Mouse (Mus musculus) neural tube, embryonic 13.5 days (tissue): ENCODE results near the gene Kcnj14. TPM values are rescaled to one million over a fixed set of nuclear protein-coding genes. Genes with fewer than 3 reads are reported as not detected.

Source experiments
- ATAC-seq: fragments of 200-750 bp; cut with Nextera tagmentation; 2 replicates; pipeline ENCODE4 v1.8.0; 2017; ENCODE audit warnings: low read depth, mild to moderate bottlenecking, moderate TSS enrichment, moderate library complexity
- H3K27ac ChIP-seq: fragments of 300-500 bp; sonication (generic); replicated peaks from 2 replicates; pipeline ENCODE4 v1.5.1; 2015; ENCODE audit warnings: moderate library complexity, mild to moderate bottlenecking, inconsistent platforms
- H3K27me3 ChIP-seq: fragments of 300-500 bp; sonication (generic); 2 replicates; pipeline ENCODE4 v1.6.1; 2015; ENCODE audit warnings: mild to moderate bottlenecking, inconsistent platforms
- H3K36me3 ChIP-seq: fragments of 300-500 bp; sonication (generic); 2 replicates; pipeline ENCODE4 v1.6.1; 2015; ENCODE audit warnings: mild to moderate bottlenecking, inconsistent platforms
- H3K4me1 ChIP-seq: fragments of 300-500 bp; sonication (generic); replicated peaks from 2 replicates; pipeline ENCODE4 v1.6.1; 2015; ENCODE audit warnings: inconsistent platforms
- H3K4me2 ChIP-seq: fragments of 300-500 bp; sonication (generic); 2 replicates; pipeline ENCODE4 v1.6.1; 2015; ENCODE audit warnings: inconsistent platforms, mild to moderate bottlenecking, moderate library complexity
- H3K4me3 ChIP-seq: fragments of 300-500 bp; sonication (generic); 2 replicates; pipeline ENCODE4 v1.5.1; 2015; ENCODE audit warnings: mild to moderate bottlenecking, inconsistent platforms
- H3K9ac ChIP-seq: fragments of 300-500 bp; sonication (generic); 2 replicates; pipeline ENCODE4 v1.6.1; 2015; ENCODE audit warnings: moderate library complexity, mild to moderate bottlenecking, inconsistent platforms
- H3K9me3 ChIP-seq: fragments of 300-500 bp; sonication (generic); 2 replicates; pipeline ENCODE4 v1.6.1; 2016; ENCODE audit warnings: inconsistent platforms
- WGBS: fragments of 180-500 bp; shearing (Covaris S2); methylation state at CpG from one replicate; pipeline ENCODE4 v1.1.7; 2015; 5-methylcytosine and 5-hydroxymethylcytosine counted together
- polyA plus RNA-seq: library from polyadenylated mRNA; unstranded; fragments of >200 nt; fragmentation: Nextera tagmentation; extraction: Ambion mirVana; gene quantifications from 2 replicates; pipeline ENCODE4 v1.2.1, GENCODE M21; 2015

Kcnj14 gene
- polyA plus RNA-seq, 1 experiment from 2014 or later = 0.93 TPM

DNA sequence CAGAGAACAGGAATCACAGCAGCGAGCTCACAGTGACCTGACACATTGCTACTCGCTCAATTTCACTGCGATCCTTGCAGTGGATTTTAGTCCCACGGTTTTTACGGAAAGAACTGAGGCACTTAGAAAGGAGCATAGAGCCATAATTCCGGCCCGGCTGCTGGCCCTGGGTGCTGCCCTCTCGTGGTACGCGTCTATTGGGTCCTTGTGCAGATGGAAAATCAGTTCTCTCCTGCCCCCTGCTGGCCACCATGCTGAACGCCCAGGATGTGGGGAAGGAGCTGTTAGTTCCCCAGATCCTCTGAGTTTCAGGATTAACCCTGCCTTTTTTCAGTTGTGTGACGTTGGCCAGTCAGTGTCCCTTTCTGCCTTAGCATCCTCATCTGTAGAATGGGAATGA is 23.2 kb downstream of the Kcnj14 start:
- Histone ChIP-seq H3K9ac (no peak overlapping the region), H3K27ac (no peak overlapping the region), H3K4me2 (peak overlapping the region; percentile 24), H3K4me1 (peaks cover 30% of the 10 kb centered on the region), H3K4me3 (no peak overlapping the region), H3K36me3 (peaks cover 75% of the 10 kb centered on the region), H3K9me3 (no peaks in the 10 kb centered on the region), H3K27me3 (peaks cover 14% of the 10 kb centered on the region)
- 2% methylated on average over 12 of the region's 12 CpGs for WGBS
- ATAC-seq = peak; percentile 60

DNA sequence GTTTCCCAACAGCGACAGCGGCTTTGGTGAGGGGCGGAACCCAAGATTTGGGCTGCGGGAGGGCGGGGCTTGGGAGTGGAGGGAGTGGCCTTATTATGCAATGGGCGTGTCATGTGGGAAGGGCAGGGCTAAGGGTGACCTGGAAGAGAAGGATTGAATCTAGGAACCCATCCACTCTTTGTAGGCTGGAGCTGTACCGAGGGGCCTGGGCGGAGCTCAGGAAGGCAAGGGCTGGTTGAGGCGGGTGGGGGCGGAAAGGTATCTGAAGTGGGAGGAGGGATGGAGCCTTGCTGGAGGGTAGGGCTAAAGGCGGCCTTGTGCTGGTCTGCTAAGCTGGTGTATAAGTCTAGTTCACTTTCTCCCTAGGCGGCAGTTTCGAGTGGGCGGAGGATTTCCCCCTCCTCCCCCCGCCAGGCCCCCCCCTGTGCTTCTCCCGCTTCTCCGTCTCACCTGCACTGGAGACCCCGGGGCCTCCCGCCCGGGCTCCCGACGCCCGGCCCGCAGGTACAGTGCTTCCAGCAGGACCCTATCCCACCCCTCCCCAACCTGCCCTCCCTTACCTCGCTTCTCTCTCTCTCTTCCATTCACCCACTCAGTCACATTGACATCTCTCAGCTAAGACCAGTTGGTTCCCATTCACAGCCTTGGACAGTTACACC is 23.9 kb downstream of the Kcnj14 start:
- Histone ChIP-seq H3K27ac (no peak overlapping the region), H3K4me3 (no peak overlapping the region), H3K4me2 (peak overlapping the region; percentile 24), H3K9ac (no peak overlapping the region), H3K27me3 (peaks cover 21% of the 10 kb centered on the region), H3K36me3 (peaks cover 76% of the 10 kb centered on the region), H3K9me3 (no peaks in the 10 kb centered on the region), H3K4me1 (peaks cover 23% of the 10 kb centered on the region)
- WGBS = 20% methylated on average over 16 of the region's 25 CpGs
- peak; percentile 6; the same call in 1 of the 2 replicates for ATAC-seq

DNA sequence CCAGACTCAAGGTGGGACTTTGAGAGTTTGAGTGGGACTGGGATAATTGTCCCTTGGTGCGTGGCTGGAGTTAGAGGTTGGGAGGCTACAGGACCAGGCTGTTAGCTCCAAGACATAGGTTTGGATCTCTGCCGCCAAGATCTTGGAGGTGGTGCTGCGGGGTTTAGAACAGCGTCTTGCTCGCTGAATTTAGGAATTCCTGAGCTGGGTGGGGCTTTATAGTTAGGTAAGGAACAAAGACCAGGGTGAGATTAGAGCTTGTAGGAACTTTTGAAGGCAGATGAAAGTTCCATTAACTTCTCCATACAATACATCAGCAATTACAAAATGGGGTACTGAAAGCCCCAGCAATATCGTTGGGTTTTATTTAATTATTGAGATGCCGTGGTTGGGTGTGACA is 24.6 kb downstream of the Kcnj14 start:
- H3K36me3 ChIP-seq = peaks cover 83% of the 10 kb centered on the region
- peaks cover 27% of the 10 kb centered on the region for H3K27me3 ChIP-seq
- no peak for ATAC-seq
- H3K4me3 ChIP-seq = no peak overlapping the region
- no peak overlapping the region for H3K27ac ChIP-seq
- no peaks in the 10 kb centered on the region for H3K9me3 ChIP-seq
- no peak overlapping the region for H3K4me2 ChIP-seq
- peaks cover 23% of the 10 kb centered on the region for H3K4me1 ChIP-seq
- no peak overlapping the region for H3K9ac ChIP-seq
- 41% methylated on average over 7 of the region's 7 CpGs for WGBS

DNA sequence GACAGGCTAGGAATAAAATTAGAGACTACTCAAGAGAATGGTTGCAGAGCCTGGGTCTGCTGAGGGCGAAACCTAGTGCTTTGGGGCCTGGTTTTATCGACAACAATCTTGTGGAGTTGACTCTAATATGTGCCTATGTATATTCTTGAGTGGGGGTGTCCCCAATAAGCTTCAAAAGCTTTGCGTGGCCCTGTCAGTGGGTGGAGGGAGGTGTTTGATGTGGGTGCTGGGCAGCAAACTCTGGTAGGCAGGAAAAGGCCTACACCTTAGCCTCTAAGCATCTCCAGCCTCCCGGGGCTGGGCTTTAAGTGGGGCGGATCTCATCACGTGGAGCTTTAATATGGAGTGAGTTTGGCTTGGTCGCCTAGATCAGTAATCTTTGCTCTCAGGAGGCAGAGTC is 25.7 kb downstream of the Kcnj14 start:
- Histone ChIP-seq H3K9ac (no peak overlapping the region), H3K4me1 (peaks cover 23% of the 10 kb centered on the region), H3K9me3 (no peaks in the 10 kb centered on the region), H3K4me3 (no peak overlapping the region), H3K27ac (no peak overlapping the region), H3K36me3 (peaks cover 88% of the 10 kb centered on the region), H3K27me3 (peaks cover 38% of the 10 kb centered on the region), H3K4me2 (peak overlapping the region; percentile 56)
- 57% methylated on average over 7 of the region's 7 CpGs for WGBS
- no peak for ATAC-seq

DNA sequence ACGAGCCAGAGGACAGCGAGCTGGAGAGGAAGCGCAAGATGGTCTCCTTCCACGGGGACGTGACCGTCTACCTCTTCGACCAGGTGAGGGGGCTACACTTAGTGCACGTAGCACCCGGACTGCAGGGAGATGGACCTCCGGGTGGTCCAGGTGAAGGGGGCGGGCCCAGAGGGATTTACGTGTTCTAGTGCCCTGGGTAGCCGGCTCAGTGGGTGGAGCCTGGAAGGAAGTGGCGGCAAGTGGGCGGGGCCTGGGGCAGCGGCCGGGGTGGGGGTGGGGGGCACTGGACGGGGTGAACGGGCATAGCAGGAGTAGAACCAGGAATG is 26.1 kb downstream of the Kcnj14 start:
- H3K27me3 ChIP-seq = peaks cover 41% of the 10 kb centered on the region

DNA sequence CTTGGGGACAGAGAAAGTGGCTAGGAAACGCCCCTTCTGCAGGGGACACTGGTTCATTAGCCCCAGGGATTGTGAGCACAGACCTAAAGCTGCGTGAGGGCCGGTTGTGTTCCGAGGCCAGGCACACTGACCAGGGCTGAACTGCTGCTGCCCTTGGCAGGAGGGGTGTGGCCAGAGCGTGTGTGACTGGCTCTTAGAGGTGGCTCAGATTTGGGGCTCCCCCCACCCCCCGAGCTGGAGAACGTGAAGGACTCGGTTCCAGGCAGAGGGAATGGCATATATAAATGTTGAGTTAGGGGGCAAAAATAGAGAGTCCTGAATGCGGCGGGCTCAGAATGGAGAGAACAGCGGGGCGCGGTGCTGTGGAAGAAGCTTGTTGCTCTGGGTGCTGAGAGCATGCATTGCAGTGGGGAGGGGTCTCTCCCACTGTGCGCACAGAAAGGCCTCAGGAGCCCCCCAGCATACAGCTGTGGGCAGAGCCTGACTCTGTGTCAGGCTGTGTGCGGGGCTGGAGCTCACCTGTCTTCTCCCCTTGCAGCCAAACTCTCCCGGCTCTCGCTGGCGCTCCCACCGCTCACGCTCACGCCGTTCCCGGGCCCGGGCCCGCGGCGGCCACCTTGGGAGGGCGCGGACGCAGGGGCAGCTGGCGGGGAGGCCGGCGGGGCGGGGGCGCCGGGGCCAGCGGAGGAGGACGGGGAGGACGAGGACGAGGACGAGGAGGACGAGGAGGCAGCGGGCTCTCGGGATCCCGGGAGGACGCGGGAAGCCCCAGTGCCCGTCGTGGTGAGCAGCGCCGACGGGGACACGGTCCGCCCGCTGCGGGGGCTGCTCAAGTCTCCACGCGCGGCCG is 26.7 kb downstream of the Kcnj14 start:
- peaks cover 41% of the 10 kb centered on the region for H3K27me3 ChIP-seq
- peak overlapping the region; percentile 68 for H3K9ac ChIP-seq
- peak overlapping the region; percentile 33 for H3K4me3 ChIP-seq
- peaks cover 88% of the 10 kb centered on the region for H3K36me3 ChIP-seq
- peak overlapping the region; percentile 56 for H3K4me2 ChIP-seq
- H3K4me1 ChIP-seq = peaks cover 23% of the 10 kb centered on the region
- H3K9me3 ChIP-seq = no peaks in the 10 kb centered on the region
- 1% methylated on average over 60 of the region's 60 CpGs for WGBS
- no peak overlapping the region for H3K27ac ChIP-seq
- no peak for ATAC-seq

More for the DNA sequence above, 26.1 kb downstream of the Kcnj14 start:
- H3K27ac ChIP-seq = no peak overlapping the region
- 3% methylated on average over 19 of the region's 19 CpGs for WGBS
- no peaks in the 10 kb centered on the region for H3K9me3 ChIP-seq
- peak overlapping the region; percentile 68 for H3K9ac ChIP-seq
- H3K4me3 ChIP-seq = peak overlapping the region; percentile 33
- ATAC-seq = no peak
- H3K4me1 ChIP-seq = peaks cover 23% of the 10 kb centered on the region
- H3K4me2 ChIP-seq = peak overlapping the region; percentile 56
- peaks cover 88% of the 10 kb centered on the region for H3K36me3 ChIP-seq

DNA sequence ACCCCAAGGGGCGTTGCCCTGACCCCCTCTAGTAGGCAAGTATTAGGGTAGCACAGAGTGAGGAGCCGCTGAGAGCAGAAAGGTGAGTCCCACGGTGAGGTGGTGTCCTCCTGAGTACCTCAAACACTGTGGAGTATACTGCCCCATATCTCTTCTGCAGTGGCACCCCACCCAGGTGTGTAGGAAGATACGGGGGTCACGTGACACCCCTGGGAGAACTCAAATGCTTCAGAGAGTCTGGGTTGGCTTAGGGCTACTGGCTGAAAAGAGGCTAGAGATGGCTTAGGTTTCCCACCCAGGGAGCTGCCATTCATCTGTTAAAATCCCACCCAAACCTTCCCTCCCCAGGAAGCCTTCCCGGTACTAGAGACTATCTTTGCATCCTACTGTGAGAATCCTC is 27.6 kb downstream of the Kcnj14 start:
- Histone ChIP-seq H3K4me2 (peak overlapping the region; percentile 56; the same call in 1 of the 2 replicates), H3K9ac (peak overlapping the region; percentile 68), H3K36me3 (peaks cover 88% of the 10 kb centered on the region), H3K4me3 (peak overlapping the region; percentile 33; the same call in 1 of the 2 replicates), H3K4me1 (peaks cover 23% of the 10 kb centered on the region), H3K9me3 (no peaks in the 10 kb centered on the region), H3K27me3 (peaks cover 41% of the 10 kb centered on the region), H3K27ac (no peak overlapping the region)
- ATAC-seq = no peak
- 49% methylated on average over 6 of the region's 6 CpGs for WGBS

DNA sequence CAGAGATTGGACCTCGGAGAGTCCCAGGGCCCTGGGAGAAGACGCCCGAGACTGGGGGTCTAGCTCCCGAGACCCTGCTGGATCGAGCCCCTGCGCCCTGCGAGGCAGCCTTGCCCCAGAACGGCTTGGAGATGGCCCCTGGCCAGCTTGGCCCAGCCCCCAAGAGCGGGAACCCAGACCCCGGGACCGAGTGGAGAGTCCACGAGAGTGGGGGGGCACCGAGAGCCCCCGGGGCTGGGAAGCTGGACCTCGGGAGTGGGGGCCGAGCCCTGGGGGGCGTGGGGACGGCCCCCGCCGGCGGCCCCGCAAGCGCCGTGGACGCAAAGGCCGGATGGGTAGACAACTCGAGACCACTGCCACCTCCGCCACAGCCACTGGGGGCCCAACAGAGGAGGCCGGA is 29.6 kb downstream of the Kcnj14 start:
- WGBS = 93% methylated on average over 29 of the region's 29 CpGs
- Histone ChIP-seq H3K4me2 (no peak overlapping the region), H3K9ac (0 out of 2 replicates have a peak overlapping the region, but pooled peaks have one; percentile 12), H3K4me3 (no peak overlapping the region), H3K36me3 (peaks cover 90% of the 10 kb centered on the region), H3K4me1 (peaks cover 23% of the 10 kb centered on the region), H3K9me3 (no peaks in the 10 kb centered on the region), H3K27ac (no peak overlapping the region), H3K27me3 (peaks cover 41% of the 10 kb centered on the region)
- no peak for ATAC-seq

DNA sequence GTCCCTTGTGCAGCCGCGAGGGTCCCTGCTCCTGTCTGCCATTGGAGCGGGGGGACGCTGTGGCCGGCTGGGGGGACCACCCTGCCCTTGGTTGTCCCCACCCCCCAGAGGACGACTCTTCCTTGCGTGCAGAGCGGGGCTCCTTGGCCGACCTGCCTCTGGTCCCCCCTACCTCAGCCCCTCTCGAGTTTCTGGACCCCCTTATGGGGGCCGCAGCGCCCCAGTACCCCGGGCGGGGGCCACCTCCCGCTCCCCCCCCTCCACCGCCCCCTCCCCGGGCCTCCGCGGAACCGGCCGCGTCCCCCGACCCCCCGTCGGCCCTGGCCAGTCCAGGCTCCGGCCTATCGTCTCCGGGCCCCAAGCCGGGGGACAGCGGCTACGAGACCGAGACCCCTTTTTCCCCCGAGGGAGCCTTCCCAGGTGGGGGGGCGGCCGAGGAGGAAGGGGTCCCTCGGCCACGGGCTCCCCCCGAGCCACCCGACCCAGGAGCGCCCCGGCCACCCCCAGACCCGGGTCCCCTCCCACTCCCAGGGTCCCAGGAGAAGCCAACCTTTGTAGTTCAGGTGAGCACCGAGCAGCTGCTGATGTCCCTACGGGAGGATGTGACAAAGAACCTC is 30.5 kb downstream of the Kcnj14 start:
- H3K9me3 ChIP-seq = no peaks in the 10 kb centered on the region
- 89% methylated on average over 41 of the region's 44 CpGs for WGBS
- H3K9ac ChIP-seq = no peak overlapping the region
- H3K4me2 ChIP-seq = no peak overlapping the region
- H3K36me3 ChIP-seq = peaks cover 94% of the 10 kb centered on the region
- H3K27me3 ChIP-seq = peaks cover 41% of the 10 kb centered on the region
- H3K4me3 ChIP-seq = no peak overlapping the region
- H3K27ac ChIP-seq = no peak overlapping the region
- peaks cover 23% of the 10 kb centered on the region for H3K4me1 ChIP-seq
- ATAC-seq = no peak

DNA sequence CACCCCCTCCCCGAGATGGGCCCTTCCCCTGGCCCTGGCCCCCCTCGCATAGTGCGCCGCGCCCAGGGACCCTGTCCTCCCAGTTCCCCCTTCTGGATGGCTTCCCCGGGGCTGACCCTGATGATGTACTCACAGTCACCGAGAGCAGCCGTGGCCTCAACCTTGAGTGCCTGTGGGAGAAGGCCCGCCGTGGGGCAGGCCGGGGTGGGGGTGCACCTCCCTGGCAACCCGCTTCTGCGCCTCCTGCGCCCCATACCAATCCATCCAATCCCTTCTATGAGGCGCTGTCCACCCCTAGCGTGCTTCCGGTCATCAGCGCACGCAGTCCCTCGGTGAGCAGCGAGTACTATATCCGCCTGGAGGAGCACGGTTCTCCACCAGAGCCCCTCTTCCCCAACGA is 31.3 kb downstream of the Kcnj14 start:
- H3K4me1 ChIP-seq = peaks cover 19% of the 10 kb centered on the region
- H3K27ac ChIP-seq = no peak overlapping the region
- H3K9ac ChIP-seq = no peak overlapping the region
- no peaks in the 10 kb centered on the region for H3K9me3 ChIP-seq
- peaks cover 41% of the 10 kb centered on the region for H3K27me3 ChIP-seq
- no peak overlapping the region for H3K4me3 ChIP-seq
- peaks cover 94% of the 10 kb centered on the region for H3K36me3 ChIP-seq
- H3K4me2 ChIP-seq = no peak overlapping the region
- ATAC-seq = no peak
- WGBS = 85% methylated on average over 24 of the region's 24 CpGs

DNA sequence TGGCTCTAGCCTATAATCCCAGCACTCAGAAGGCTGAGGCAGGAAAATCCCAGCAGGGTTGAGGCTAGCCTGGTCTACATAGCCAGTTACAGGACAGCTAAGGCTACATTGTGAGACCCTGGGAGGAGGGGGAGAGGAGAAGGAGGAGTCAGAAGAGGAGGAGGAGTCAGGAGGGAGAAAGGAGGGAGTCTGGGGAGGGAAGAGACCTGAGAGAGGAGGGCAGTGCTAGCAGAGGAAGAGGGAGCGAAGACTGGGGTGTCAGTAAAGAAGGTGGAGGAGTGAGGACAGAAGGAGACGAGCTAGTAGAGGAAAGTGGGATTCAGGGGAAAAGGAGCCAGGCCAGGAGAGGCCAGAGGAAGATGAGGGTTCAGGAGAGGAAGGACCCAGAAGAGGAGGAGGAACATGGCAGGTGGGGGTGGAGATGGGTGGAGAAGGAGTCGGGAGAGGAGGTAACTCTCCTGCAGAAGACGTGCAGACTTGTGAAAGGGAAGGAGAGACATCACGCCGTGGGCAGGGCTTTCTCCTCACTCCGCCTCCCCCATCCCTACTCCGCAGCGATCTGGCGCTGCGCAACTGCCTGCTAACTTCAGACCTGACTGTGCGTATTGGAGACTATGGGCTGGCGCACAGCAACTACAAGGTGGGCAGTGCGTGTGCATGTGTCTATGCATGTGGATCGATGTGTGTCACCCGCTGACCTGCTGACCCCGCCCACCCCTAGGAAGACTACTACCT is 32.7 kb downstream of the Kcnj14 start:
- ATAC-seq = no peak
- Histone ChIP-seq H3K4me3 (no peak overlapping the region), H3K36me3 (peaks cover 98% of the 10 kb centered on the region), H3K27ac (no peak overlapping the region), H3K4me2 (no peak overlapping the region), H3K4me1 (peaks cover 19% of the 10 kb centered on the region), H3K9me3 (no peaks in the 10 kb centered on the region), H3K27me3 (peaks cover 33% of the 10 kb centered on the region), H3K9ac (no peak overlapping the region)
- 76% methylated on average over 17 of the region's 17 CpGs for WGBS

DNA sequence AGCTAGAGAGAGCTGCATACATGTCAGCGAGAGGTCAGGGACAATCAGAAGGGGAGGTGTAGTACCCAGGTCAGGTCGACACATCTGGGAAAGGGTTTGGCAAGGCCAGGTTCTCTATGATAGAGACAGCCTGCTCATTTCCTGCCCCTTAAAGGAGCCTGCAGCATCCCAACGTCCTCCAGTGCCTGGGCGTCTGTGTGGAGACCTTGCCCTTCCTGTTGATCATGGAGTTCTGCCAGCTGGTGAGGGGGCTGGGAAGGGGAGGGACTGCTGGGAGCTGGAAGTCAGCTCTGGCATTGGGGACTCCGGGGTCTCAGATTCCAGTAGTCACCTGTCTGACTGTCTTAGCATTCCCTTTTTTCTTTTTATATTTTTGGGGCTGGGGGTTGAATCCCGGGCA is 33.9 kb downstream of the Kcnj14 start:
- Histone ChIP-seq H3K4me1 (peaks cover 26% of the 10 kb centered on the region), H3K4me3 (no peak overlapping the region), H3K36me3 (peaks cover 86% of the 10 kb centered on the region), H3K9ac (no peak overlapping the region), H3K9me3 (no peaks in the 10 kb centered on the region), H3K4me2 (no peak overlapping the region), H3K27me3 (peaks cover 21% of the 10 kb centered on the region), H3K27ac (no peak overlapping the region)
- no peak for ATAC-seq
- WGBS = 77% methylated on average over 6 of the region's 6 CpGs
